Mouse (Mus musculus) ES-Bruce4 (cell line): ENCODE data around the gene Mier1.
A peak's percentile ranks its signal among the peaks of the same experiment; 100 is the strongest.

Experiments used
- CTCF ChIP-seq: IDR thresholded peaks from one replicate; pipeline ENCODE4 v1.8.1; 2011; ENCODE audit warnings: low read depth, low read length
- EP300 ChIP-seq: IDR thresholded peaks from 2 replicates; pipeline ENCODE4 v1.6.1; 2011; ENCODE audit warnings: low read depth, low read length; ENCODE audit not compliant: insufficient read depth
- POLR2A ChIP-seq: IDR thresholded peaks from one replicate; pipeline ENCODE4 v1.8.1; 2011; ENCODE audit warnings: low read length; ENCODE audit not compliant: insufficient read depth

- TF ChIP-seq POLR2A (no peak), CTCF (peak; percentile 30), EP300 (no peak)
Measured at GRCm38 (mm10) chr4:103199086-103199485, 84.9 kb downstream of the Mier1 start.
